Mouse (Mus musculus): ENCODE measurements around the gene Gm44502. TPM values are rescaled to one million over a fixed set of nuclear protein-coding genes. Genes with fewer than 3 reads are reported as not detected.
"Not testable (repeated sequence)": the region's sequence is repeated elsewhere in the genome, so short reads cannot be mapped to it uniquely, and the experiment has no call there.

The Gm44502 gene
- polyA plus RNA-seq, 1 experiment = 0.11 TPM

- no peak overlapping the region for H3K4me2 ChIP-seq (ENCODE audit: low read depth)
- H3K27me3 ChIP-seq (ENCODE audit: control insufficient read depth, insufficient read depth, insufficient read length) = no peaks in the 10 kb centered on the region
- peaks cover 9% of the 10 kb centered on the region for H3K36me3 ChIP-seq (ENCODE audit: control insufficient read depth, insufficient read depth)
- peaks cover 12% of the 10 kb centered on the region for H3K79me2 ChIP-seq (ENCODE audit: control insufficient read depth, insufficient read depth)
- no peak overlapping the region for H3ac ChIP-seq (ENCODE audit: control insufficient read depth, insufficient read length)
- TF ChIP-seq MYOD1 (IDR thresholded peaks at IDR 0.05; ENCODE audit: control insufficient read depth in 1 of 3, insufficient read length in 2 of 3, low read depth in 2 of 3) = no peak
- H3K4me3 ChIP-seq = no peak overlapping the region
Measured at GRCm38 (mm10) chr15:89431806-89432205, 2.3 kb upstream of the Gm44502 start.

GRCm38 (mm10) chr15:89431271-89431670 is 1.8 kb upstream of the Gm44502 start:
- TF ChIP-seq TCF3 (IDR thresholded peaks at IDR 0.05; ENCODE audit: insufficient read length, low read depth) = no peak
- no peak for TF ChIP-seq E2F4 (IDR thresholded peaks at IDR 0.05; ENCODE audit: insufficient read depth)
- TF ChIP-seq POLR2A (IDR thresholded peaks at IDR 0.05; ENCODE audit: insufficient read length, low read depth) = no peak
- no peak for TF ChIP-seq REST (IDR thresholded peaks at IDR 0.05; ENCODE audit: insufficient read depth, insufficient read length)
- TF ChIP-seq TCF12 (IDR thresholded peaks at IDR 0.05; ENCODE audit: insufficient read depth, poor library complexity, severe bottlenecking) = no peak
- no peak for TF ChIP-seq CEBPB (IDR thresholded peaks at IDR 0.05; ENCODE audit: insufficient read depth, poor library complexity, severe bottlenecking)
- TF ChIP-seq USF1 (IDR thresholded peaks at IDR 0.05; ENCODE audit: low read depth) = no peak
- no peak for TF ChIP-seq SRF (IDR thresholded peaks at IDR 0.05; ENCODE audit: control insufficient read depth, insufficient read length, low read depth)
- TF ChIP-seq MAX (IDR thresholded peaks at IDR 0.05; ENCODE audit: low read depth) = no peak
- TF ChIP-seq MYOG (IDR thresholded peaks at IDR 0.05; ENCODE audit: control insufficient read depth in 1 of 3, insufficient read depth in 1 of 3, insufficient read length in 2 of 3, low read depth in 2 of 3) = no peak
- no peak for TF ChIP-seq MYOD1 (IDR thresholded peaks at IDR 0.05; ENCODE audit: control insufficient read depth in 1 of 3, insufficient read length in 2 of 3, low read depth in 2 of 3)
- no peak for TF ChIP-seq POLR2AphosphoS2 (IDR thresholded peaks at IDR 0.05; ENCODE audit: insufficient read length, low read depth)
- Histone ChIP-seq H3K4me3 (no peak overlapping the region), H3K27me3 (ENCODE audit: control insufficient read depth, insufficient read depth, insufficient read length) (no peaks in the 10 kb centered on the region)

GRCm38 (mm10) chr15:89430771-89431170 is 1.3 kb upstream of the Gm44502 start:
- Histone ChIP-seq H3K79me2 (ENCODE audit: control insufficient read depth, insufficient read depth) (peaks cover 12% of the 10 kb centered on the region), H3K4me2 (ENCODE audit: low read depth) (peak overlapping the region; percentile 76), H3K4me3 (peak overlapping the region; percentile 89)
- not testable (repeated sequence) for H3K27me3 ChIP-seq (ENCODE audit: control insufficient read depth, insufficient read depth, insufficient read length); H3ac ChIP-seq (ENCODE audit: control insufficient read depth, insufficient read length); H3K36me3 ChIP-seq (ENCODE audit: control insufficient read depth, insufficient read depth)

More at GRCm38 (mm10) chr15:89431271-89431670, 1.8 kb upstream of the Gm44502 start:
- H3K36me3 ChIP-seq (ENCODE audit: control insufficient read depth, insufficient read depth) = peaks cover 9% of the 10 kb centered on the region
- no peak overlapping the region for H3K4me2 ChIP-seq (ENCODE audit: low read depth)
- H3ac ChIP-seq (ENCODE audit: control insufficient read depth, insufficient read length) = no peak overlapping the region
- H3K79me2 ChIP-seq (ENCODE audit: control insufficient read depth, insufficient read depth) = peaks cover 12% of the 10 kb centered on the region

- Histone ChIP-seq H3K4me3 (peak overlapping the region; percentile 89), H3K36me3 (ENCODE audit: control insufficient read depth, insufficient read depth) (peaks cover 9% of the 10 kb centered on the region), H3K4me2 (ENCODE audit: low read depth) (peak overlapping the region; percentile 76), H3K79me2 (ENCODE audit: control insufficient read depth, insufficient read depth) (peaks cover 12% of the 10 kb centered on the region), H3ac (ENCODE audit: control insufficient read depth, insufficient read length) (no peak overlapping the region), H3K27me3 (ENCODE audit: control insufficient read depth, insufficient read depth, insufficient read length) (no peaks in the 10 kb centered on the region)
- TF ChIP-seq POLR2AphosphoS2 (IDR thresholded peaks at IDR 0.05; ENCODE audit: insufficient read length, low read depth) (no peak), USF1 (IDR thresholded peaks at IDR 0.05; ENCODE audit: low read depth) (no peak)
Measured at GRCm38 (mm10) chr15:89430341-89430740, 845 bp upstream of the Gm44502 start.

- peaks cover 9% of the 10 kb centered on the region for H3K36me3 ChIP-seq (ENCODE audit: control insufficient read depth, insufficient read depth)
- H3K4me2 ChIP-seq (ENCODE audit: low read depth) = peak overlapping the region; percentile 99
- H3K4me3 ChIP-seq = peak overlapping the region; percentile 89
- peaks cover 12% of the 10 kb centered on the region for H3K79me2 ChIP-seq (ENCODE audit: control insufficient read depth, insufficient read depth)
- TF ChIP-seq TCF3 (IDR thresholded peaks at IDR 0.05; ENCODE audit: insufficient read length, low read depth) (no peak), MYOD1 (IDR thresholded peaks at IDR 0.05; ENCODE audit: control insufficient read depth in 1 of 3, insufficient read length in 2 of 3, low read depth in 2 of 3) (no peak), MAX (IDR thresholded peaks at IDR 0.05; ENCODE audit: low read depth) (no peak), POLR2A (IDR thresholded peaks at IDR 0.05; ENCODE audit: insufficient read length, low read depth) (no peak), CEBPB (IDR thresholded peaks at IDR 0.05; ENCODE audit: insufficient read depth, poor library complexity, severe bottlenecking) (no peak)
- peak overlapping the region; percentile 2 for H3ac ChIP-seq (ENCODE audit: control insufficient read depth, insufficient read length)
- no peaks in the 10 kb centered on the region for H3K27me3 ChIP-seq (ENCODE audit: control insufficient read depth, insufficient read depth, insufficient read length)
Measured at GRCm38 (mm10) chr15:89428821-89429351, 610 bp downstream of the Gm44502 start.

GRCm38 (mm10) chr15:89428136-89428790 is 1.2 kb downstream of the Gm44502 start:
- TF ChIP-seq TCF12 (IDR thresholded peaks at IDR 0.05; ENCODE audit: insufficient read depth, poor library complexity, severe bottlenecking) = no peak
- TF ChIP-seq MYOD1 (IDR thresholded peaks at IDR 0.05; ENCODE audit: control insufficient read depth in 1 of 3, insufficient read length in 2 of 3, low read depth in 2 of 3) = no peak
- TF ChIP-seq POLR2AphosphoS2 (IDR thresholded peaks at IDR 0.05; ENCODE audit: insufficient read length, low read depth) = no peak
- TF ChIP-seq MYOG (IDR thresholded peaks at IDR 0.05; ENCODE audit: control insufficient read depth in 1 of 3, insufficient read depth in 1 of 3, insufficient read length in 2 of 3, low read depth in 2 of 3) = no peak
- TF ChIP-seq CEBPB (IDR thresholded peaks at IDR 0.05; ENCODE audit: insufficient read depth, poor library complexity, severe bottlenecking) = no peak
- TF ChIP-seq REST (IDR thresholded peaks at IDR 0.05; ENCODE audit: insufficient read depth, insufficient read length) = no peak
- TF ChIP-seq POLR2A (IDR thresholded peaks at IDR 0.05; ENCODE audit: insufficient read length, low read depth) = no peak
- no peak for TF ChIP-seq TCF3 (IDR thresholded peaks at IDR 0.05; ENCODE audit: insufficient read length, low read depth)
- no peak for TF ChIP-seq MAX (IDR thresholded peaks at IDR 0.05; ENCODE audit: low read depth)
- TF ChIP-seq E2F4 (IDR thresholded peaks at IDR 0.05; ENCODE audit: insufficient read depth) = no peak
- TF ChIP-seq USF1 (IDR thresholded peaks at IDR 0.05; ENCODE audit: low read depth) = no peak
- TF ChIP-seq SRF (IDR thresholded peaks at IDR 0.05; ENCODE audit: control insufficient read depth, insufficient read length, low read depth) = no peak
- peak overlapping the region; percentile 89 for H3K4me3 ChIP-seq
- peaks cover 12% of the 10 kb centered on the region for H3K79me2 ChIP-seq (ENCODE audit: control insufficient read depth, insufficient read depth)
- peak overlapping the region; percentile 99 for H3K4me2 ChIP-seq (ENCODE audit: low read depth)
- H3K36me3 ChIP-seq (ENCODE audit: control insufficient read depth, insufficient read depth) = peaks cover 9% of the 10 kb centered on the region
- H3K27me3 ChIP-seq (ENCODE audit: control insufficient read depth, insufficient read depth, insufficient read length) = no peaks in the 10 kb centered on the region
- peak overlapping the region; percentile 2 for H3ac ChIP-seq (ENCODE audit: control insufficient read depth, insufficient read length)
